Mouse (Mus musculus) layer of hippocampus, adult 9-10 months (tissue): Measurements from ENCODE around the gene Mef2a.

Experiments
- DNase-seq: peaks from one replicate; pipeline ENCODE4 v3.0.0; 2022; ENCODE audit warnings: low spot score

Mef2a gene

DNA sequence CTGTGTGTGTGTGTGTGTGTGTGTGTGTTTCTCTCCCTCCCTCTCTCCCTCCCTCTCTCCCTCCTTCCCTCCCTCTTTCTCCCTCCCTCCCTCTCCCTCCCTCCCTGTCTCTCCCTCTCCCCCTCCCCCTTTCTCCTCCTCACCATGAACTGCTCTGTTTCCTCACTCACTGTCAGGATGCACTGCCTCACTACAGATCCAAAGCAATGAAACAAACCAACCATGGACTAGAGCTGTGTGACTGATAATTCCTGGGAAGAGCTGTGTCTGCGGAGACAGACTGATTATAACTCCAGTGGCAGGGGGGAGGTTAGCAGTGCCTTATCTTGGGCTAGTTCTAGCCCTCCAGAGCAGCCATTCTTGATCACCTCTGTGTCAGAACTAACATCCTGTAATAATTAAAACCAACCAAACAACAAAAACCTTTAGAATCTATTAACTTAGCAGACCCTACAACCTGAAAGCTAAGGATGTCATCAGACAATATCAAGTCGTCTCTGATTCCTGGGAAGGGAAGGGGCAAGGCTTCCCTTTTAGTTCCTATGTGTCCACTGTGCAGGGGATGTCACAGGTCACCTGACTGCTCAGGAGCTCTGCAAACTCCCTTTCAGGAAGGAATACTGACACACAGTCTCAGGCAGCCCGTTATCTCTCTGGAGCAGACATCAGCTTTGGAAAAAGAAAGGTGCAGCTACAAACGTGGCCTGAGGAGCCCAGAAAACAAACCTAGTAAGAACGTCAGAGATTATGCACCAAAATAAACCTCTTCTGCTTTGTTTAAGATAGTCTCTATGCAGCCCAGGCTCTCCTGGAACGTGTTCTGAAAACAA lies 162.4 kb downstream of the Mef2a start:
- no peak for DNase-seq

GRCm38 (mm10) chr7:67208317-67208716 lies 164.3 kb downstream of the Mef2a start:
- no peak for DNase-seq

GRCm38 (mm10) chr7:67207701-67208100 lies 165.0 kb downstream of the Mef2a start:
- DNase-seq = no peak

- no peak for DNase-seq
Measured at GRCm38 (mm10) chr7:67206496-67206895, 166.2 kb downstream of the Mef2a start.

DNA sequence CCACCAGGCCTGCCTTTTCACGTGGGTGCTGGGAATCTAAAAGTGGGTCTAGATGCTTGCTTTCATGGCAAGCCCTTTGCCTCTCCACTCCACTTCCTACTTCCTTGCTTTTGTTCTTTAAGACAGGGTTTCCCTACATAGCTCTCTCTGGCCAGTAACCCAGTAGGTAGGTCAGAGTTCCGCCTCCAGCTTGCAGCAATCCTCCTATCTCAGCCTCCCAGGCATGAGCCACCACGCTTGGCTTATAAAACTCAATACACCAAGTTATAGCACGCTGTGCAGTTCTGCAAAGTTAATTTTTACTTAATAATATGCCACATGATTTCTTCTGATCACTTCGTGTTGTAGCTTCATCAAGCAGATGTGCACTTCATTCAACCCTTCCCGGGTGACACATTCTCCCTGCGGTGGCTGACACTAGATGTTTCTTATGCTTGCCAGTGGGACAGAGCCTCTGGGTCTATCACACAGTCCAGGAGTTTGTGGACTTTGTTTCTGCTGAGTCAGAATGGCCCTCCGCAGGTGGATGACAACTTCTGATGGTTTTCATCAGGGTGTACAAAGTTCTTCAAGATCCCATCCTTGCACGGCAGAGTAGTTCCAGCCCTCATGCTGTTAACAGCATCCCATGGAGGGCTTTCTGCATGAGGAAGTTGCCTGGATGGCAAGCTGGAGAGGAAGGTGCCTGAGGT lies 166.8 kb downstream of the Mef2a start:
- no peak for DNase-seq

GRCm38 (mm10) chr7:67203625-67204024 lies 169.0 kb downstream of the Mef2a start:
- no peak for DNase-seq

DNA sequence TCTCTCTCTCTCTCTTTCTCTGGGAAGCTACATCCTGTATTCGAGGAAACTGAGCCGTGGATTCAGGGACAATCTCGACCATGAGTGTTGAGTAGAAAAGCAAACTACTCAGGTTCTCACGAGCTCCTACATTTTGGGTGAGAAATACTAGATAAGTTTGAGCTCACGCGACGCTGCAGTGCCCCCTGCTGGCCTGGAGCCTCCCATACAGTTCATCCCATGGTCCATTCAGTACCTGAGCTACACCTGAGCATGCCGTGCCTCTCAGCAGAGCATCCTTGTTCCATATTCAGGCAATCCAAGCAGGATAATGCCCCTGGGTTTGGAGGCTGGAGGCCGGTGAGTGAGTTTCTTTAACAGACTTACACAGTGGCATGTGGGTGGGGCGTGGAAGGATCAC lies 173.2 kb downstream of the Mef2a start:
- DNase-seq = peak; percentile 16

- no peak for DNase-seq
Measured at GRCm38 (mm10) chr7:67183786-67184185, 188.9 kb downstream of the Mef2a start.
